Mouse (Mus musculus): ENCODE results near the gene Rpa2. TPM values are rescaled to one million over a fixed set of nuclear protein-coding genes. Genes with fewer than 3 reads are reported as not detected.
"Not testable (repeated sequence)": the region's sequence is repeated elsewhere in the genome, so short reads cannot be mapped to it uniquely, and the experiment has no call there.

The Rpa2 gene
- polyA plus RNA-seq, 1 experiment from 2014 or later = 105 TPM

GRCm38 (mm10) chr4:132737154-132737553 is 31.0 kb upstream of the Rpa2 start:
- not testable (repeated sequence) for H3K27me3 ChIP-seq (ENCODE audit: control insufficient read depth, insufficient read depth, low read length); H3K9ac ChIP-seq (replicated peaks; ENCODE audit: low read depth, low read length); H3K4me2 ChIP-seq (replicated peaks; ENCODE audit: low read depth, low read length); H3K36me3 ChIP-seq (ENCODE audit: control insufficient read depth, insufficient read depth, low read length); H3K27ac ChIP-seq (ENCODE audit: low read length); H3K4me3 ChIP-seq (ENCODE audit: low read depth, low read length); H3K4me1 ChIP-seq (ENCODE audit: control insufficient read depth, insufficient read depth, low read length); H3K9me3 ChIP-seq (ENCODE audit: control insufficient read depth, low read depth, low read length); ATAC-seq (ENCODE audit: insufficient number of reproducible peaks, insufficient read depth, low FRiP score, low read depth)
- 86% methylated on average over 9 of the region's 9 CpGs for WGBS

- Histone ChIP-seq H3K9ac (replicated peaks; ENCODE audit: low read depth, low read length) (no peak overlapping the region), H3K4me3 (ENCODE audit: low read depth, low read length) (no peak overlapping the region), H3K4me1 (ENCODE audit: control insufficient read depth, insufficient read depth, low read length) (no peaks in the 10 kb centered on the region), H3K27ac (ENCODE audit: low read length) (no peak overlapping the region), H3K27me3 (ENCODE audit: control insufficient read depth, insufficient read depth, low read length) (no peaks in the 10 kb centered on the region), H3K9me3 (ENCODE audit: control insufficient read depth, low read depth, low read length) (no peaks in the 10 kb centered on the region), H3K4me2 (replicated peaks; ENCODE audit: low read depth, low read length) (no peak overlapping the region), H3K36me3 (ENCODE audit: control insufficient read depth, insufficient read depth, low read length) (no peaks in the 10 kb centered on the region)
- ATAC-seq (ENCODE audit: insufficient number of reproducible peaks, insufficient read depth, low FRiP score, low read depth) = no peak
- 94% methylated on average over 7 of the region's 7 CpGs for WGBS
Observed at GRCm38 (mm10) chr4:132741491-132741890, 26.6 kb upstream of the Rpa2 start.

DNA sequence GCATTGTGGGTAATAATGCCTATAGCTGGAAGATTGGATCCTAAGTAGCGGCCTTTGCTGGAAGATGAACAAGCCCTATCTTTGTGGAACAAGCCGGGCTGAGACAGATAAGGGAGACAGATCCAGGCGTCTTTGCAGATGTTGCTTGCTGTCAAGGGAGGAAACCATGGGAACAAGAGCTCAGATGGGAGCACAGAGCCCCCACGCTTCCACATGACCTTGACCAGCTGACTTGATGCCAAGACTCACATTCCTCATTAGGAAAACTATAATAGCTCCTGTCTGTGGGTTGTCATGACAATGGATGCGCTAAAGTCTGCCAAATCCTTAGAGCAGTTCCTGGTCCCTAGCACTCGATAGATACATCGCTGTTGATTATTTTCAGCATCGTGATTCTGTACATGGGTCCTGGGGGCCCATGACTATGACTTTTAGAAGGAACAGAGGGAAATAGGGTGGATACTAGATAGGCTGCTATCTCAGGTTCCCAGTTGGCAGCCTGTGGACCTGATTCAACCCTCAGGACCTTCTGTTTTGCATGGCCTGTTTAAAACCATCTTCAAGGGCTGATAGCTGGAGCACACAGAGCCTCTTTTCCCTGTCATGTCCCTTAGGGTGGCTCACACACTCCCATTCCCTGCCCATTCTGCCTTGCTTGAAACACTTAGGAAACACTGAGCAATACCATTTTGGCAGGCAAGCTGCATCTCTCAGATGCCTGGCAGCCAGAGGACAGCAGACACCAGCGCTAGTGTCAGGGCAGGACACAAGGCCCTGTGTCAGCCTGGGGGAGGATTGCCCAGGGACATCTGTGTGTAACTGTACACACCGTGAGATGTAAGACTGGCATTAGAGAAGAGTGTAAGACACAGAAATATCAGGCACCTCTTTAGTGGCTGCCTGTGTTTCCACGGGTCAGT is 23.9 kb upstream of the Rpa2 start:
- no peak overlapping the region for H3K4me3 ChIP-seq (ENCODE audit: low read depth, low read length)
- H3K9ac ChIP-seq (replicated peaks; ENCODE audit: low read depth, low read length) = no peak overlapping the region
- H3K4me1 ChIP-seq (ENCODE audit: control insufficient read depth, insufficient read depth, low read length) = no peaks in the 10 kb centered on the region
- H3K27me3 ChIP-seq (ENCODE audit: control insufficient read depth, insufficient read depth, low read length) = no peaks in the 10 kb centered on the region
- H3K27ac ChIP-seq (ENCODE audit: low read length) = no peak overlapping the region
- WGBS = 78% methylated on average over 11 of the region's 11 CpGs
- no peak overlapping the region for H3K4me2 ChIP-seq (replicated peaks; ENCODE audit: low read depth, low read length)
- H3K9me3 ChIP-seq (ENCODE audit: control insufficient read depth, low read depth, low read length) = no peaks in the 10 kb centered on the region
- H3K36me3 ChIP-seq (ENCODE audit: control insufficient read depth, insufficient read depth, low read length) = no peaks in the 10 kb centered on the region
- ATAC-seq (ENCODE audit: insufficient number of reproducible peaks, insufficient read depth, low FRiP score, low read depth) = no peak

DNA sequence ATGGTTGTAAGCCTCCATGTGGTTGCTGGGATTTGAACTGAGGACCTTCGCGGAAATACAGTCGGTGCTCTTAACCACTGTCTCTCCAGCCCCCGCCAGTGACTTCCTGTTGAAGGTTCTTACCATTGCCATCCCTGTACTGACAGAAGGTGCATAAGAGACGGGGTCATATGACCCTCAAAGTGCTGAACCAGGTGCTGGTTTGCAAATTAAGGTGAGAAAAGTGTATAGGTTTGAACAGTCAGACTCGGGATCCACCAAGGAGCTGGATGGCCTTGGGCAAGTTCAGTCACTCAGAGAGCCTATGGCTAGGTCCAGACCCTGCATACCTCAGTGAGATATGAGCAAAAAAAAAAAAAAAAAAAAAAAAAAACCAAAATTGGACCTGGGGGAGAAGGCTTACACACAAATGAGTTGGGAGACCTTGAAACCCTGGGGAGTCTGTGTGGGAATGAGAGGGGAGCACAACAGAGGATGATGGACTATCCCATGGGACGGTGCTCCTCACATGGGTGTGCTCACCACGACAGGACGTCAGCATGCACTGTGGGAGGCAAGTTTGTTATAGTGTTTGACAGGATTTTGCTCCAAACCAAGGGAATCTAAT is 21.1 kb upstream of the Rpa2 start:
- Histone ChIP-seq H3K4me2 (replicated peaks; ENCODE audit: low read depth, low read length) (no peak overlapping the region), H3K9ac (replicated peaks; ENCODE audit: low read depth, low read length) (no peak overlapping the region), H3K27me3 (ENCODE audit: control insufficient read depth, insufficient read depth, low read length) (no peaks in the 10 kb centered on the region), H3K4me3 (ENCODE audit: low read depth, low read length) (no peak overlapping the region), H3K4me1 (ENCODE audit: control insufficient read depth, insufficient read depth, low read length) (no peaks in the 10 kb centered on the region), H3K36me3 (ENCODE audit: control insufficient read depth, insufficient read depth, low read length) (no peaks in the 10 kb centered on the region), H3K27ac (ENCODE audit: low read length) (no peak overlapping the region), H3K9me3 (ENCODE audit: control insufficient read depth, low read depth, low read length) (no peaks in the 10 kb centered on the region)
- no peak for ATAC-seq (ENCODE audit: insufficient number of reproducible peaks, insufficient read depth, low FRiP score, low read depth)
- 82% methylated on average over 9 of the region's 9 CpGs for WGBS

DNA sequence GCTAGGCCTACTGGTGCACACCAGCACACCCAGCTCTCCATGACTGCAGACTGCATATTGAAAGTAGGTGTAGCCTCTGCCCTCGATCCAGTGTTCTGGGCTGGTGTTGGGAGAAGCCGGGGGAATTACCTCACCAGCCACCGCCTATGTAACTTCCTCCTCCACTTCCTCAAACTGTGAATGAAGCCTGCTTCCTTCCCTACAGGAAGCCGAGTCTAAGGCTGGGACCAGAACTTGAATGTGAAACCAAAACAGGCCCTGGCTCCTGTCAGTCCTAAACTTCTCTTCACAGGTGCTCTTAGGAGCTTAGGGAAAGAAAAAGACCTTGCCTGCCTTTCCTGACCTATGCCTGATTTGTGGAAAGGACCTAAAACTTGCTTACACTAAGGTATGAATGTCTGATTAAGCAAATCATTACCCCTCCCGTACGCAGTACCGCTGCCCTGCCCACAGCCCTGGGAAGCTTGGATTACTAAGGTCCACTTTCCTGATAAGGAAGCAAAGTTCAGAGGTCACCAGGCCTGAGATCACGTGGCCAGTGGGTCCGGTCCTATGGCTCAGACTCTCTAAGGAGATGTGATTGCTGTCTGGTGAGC is 20.4 kb upstream of the Rpa2 start:
- no peak for ATAC-seq (ENCODE audit: insufficient number of reproducible peaks, insufficient read depth, low FRiP score, low read depth)
- Histone ChIP-seq H3K4me2 (replicated peaks; ENCODE audit: low read depth, low read length) (no peak overlapping the region), H3K9me3 (ENCODE audit: control insufficient read depth, low read depth, low read length) (no peaks in the 10 kb centered on the region), H3K9ac (replicated peaks; ENCODE audit: low read depth, low read length) (no peak overlapping the region), H3K36me3 (ENCODE audit: control insufficient read depth, insufficient read depth, low read length) (no peaks in the 10 kb centered on the region), H3K27ac (ENCODE audit: low read length) (no peak overlapping the region; the same call in 1 of the 2 replicates), H3K4me1 (ENCODE audit: control insufficient read depth, insufficient read depth, low read length) (no peaks in the 10 kb centered on the region), H3K4me3 (ENCODE audit: low read depth, low read length) (no peak overlapping the region), H3K27me3 (ENCODE audit: control insufficient read depth, insufficient read depth, low read length) (no peaks in the 10 kb centered on the region)
- WGBS = 46% methylated on average over 9 of the region's 9 CpGs

GRCm38 (mm10) chr4:132748778-132749177 is 19.4 kb upstream of the Rpa2 start:
- 91% methylated on average over 4 of the region's 4 CpGs for WGBS
- H3K9me3 ChIP-seq (ENCODE audit: control insufficient read depth, low read depth, low read length) = no peaks in the 10 kb centered on the region
- no peak overlapping the region for H3K27ac ChIP-seq (ENCODE audit: low read length)
- no peak overlapping the region for H3K4me2 ChIP-seq (replicated peaks; ENCODE audit: low read depth, low read length)
- no peak overlapping the region for H3K9ac ChIP-seq (replicated peaks; ENCODE audit: low read depth, low read length)
- no peaks in the 10 kb centered on the region for H3K36me3 ChIP-seq (ENCODE audit: control insufficient read depth, insufficient read depth, low read length)
- no peaks in the 10 kb centered on the region for H3K27me3 ChIP-seq (ENCODE audit: control insufficient read depth, insufficient read depth, low read length)
- no peak overlapping the region for H3K4me3 ChIP-seq (ENCODE audit: low read depth, low read length)
- ATAC-seq (ENCODE audit: insufficient number of reproducible peaks, insufficient read depth, low FRiP score, low read depth) = no peak
- H3K4me1 ChIP-seq (ENCODE audit: control insufficient read depth, insufficient read depth, low read length) = no peaks in the 10 kb centered on the region

- WGBS = 86% methylated on average over 6 of the region's 6 CpGs
- H3K4me2 ChIP-seq (replicated peaks; ENCODE audit: low read depth, low read length) = no peak overlapping the region
Observed at GRCm38 (mm10) chr4:132749258-132749982, 18.7 kb upstream of the Rpa2 start.

DNA sequence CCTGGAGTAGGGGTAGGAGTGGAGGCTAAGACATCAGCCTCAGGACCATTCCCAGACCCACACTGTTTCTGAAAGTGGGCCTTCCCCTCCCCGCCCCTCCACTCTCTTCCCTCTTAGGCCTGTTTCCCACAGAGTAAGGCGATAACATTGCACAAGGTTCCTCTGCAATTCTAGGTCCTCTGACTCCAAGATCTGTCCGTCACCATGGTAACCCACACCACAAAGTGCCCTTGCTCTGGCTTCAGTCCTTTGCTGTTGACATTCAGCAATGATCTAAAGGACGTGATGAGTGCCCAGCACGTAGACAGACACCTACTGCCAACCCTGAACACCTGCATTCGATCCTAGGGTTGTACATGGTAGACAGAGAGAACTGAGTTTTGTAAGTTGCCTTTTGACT is 15.1 kb upstream of the Rpa2 start:
- Histone ChIP-seq H3K9me3 (ENCODE audit: control insufficient read depth, low read depth, low read length) (no peaks in the 10 kb centered on the region), H3K36me3 (ENCODE audit: control insufficient read depth, insufficient read depth, low read length) (no peaks in the 10 kb centered on the region), H3K4me3 (ENCODE audit: low read depth, low read length) (no peak overlapping the region), H3K9ac (replicated peaks; ENCODE audit: low read depth, low read length) (no peak overlapping the region), H3K4me1 (ENCODE audit: control insufficient read depth, insufficient read depth, low read length) (no peaks in the 10 kb centered on the region), H3K27ac (ENCODE audit: low read length) (no peak overlapping the region), H3K4me2 (replicated peaks; ENCODE audit: low read depth, low read length) (no peak overlapping the region), H3K27me3 (ENCODE audit: control insufficient read depth, insufficient read depth, low read length) (no peaks in the 10 kb centered on the region)
- no peak for ATAC-seq (ENCODE audit: insufficient number of reproducible peaks, insufficient read depth, low FRiP score, low read depth)
- 73% methylated on average over 6 of the region's 6 CpGs for WGBS

More at GRCm38 (mm10) chr4:132749258-132749982, 18.7 kb upstream of the Rpa2 start:
- H3K27me3 ChIP-seq (ENCODE audit: control insufficient read depth, insufficient read depth, low read length) = no peaks in the 10 kb centered on the region
- H3K4me1 ChIP-seq (ENCODE audit: control insufficient read depth, insufficient read depth, low read length) = no peaks in the 10 kb centered on the region
- no peak for ATAC-seq (ENCODE audit: insufficient number of reproducible peaks, insufficient read depth, low FRiP score, low read depth)
- no peak overlapping the region for H3K4me3 ChIP-seq (ENCODE audit: low read depth, low read length)
- no peaks in the 10 kb centered on the region for H3K9me3 ChIP-seq (ENCODE audit: control insufficient read depth, low read depth, low read length)
- no peak overlapping the region for H3K27ac ChIP-seq (ENCODE audit: low read length)
- H3K9ac ChIP-seq (replicated peaks; ENCODE audit: low read depth, low read length) = no peak overlapping the region
- no peaks in the 10 kb centered on the region for H3K36me3 ChIP-seq (ENCODE audit: control insufficient read depth, insufficient read depth, low read length)

All from stomach, embryonic 14.5 days (tissue).